Mouse (Mus musculus): Measurements from ENCODE around the gene Fam214a. TPM values are rescaled to one million over a fixed set of nuclear protein-coding genes. Genes with fewer than 3 reads are reported as not detected.
"Not testable (repeated sequence)": the region's sequence is repeated elsewhere in the genome, so short reads cannot be mapped to it uniquely, and the experiment has no call there.

Gene Fam214a
- polyA plus RNA-seq, 1 experiment from 2014 or later, result 13.3 TPM

GRCm38 (mm10) chr9:74977962-74978361 lies 25.3 kb downstream of the Fam214a start:
- Histone ChIP-seq H3K4me3 (ENCODE audit: low read depth, low read length) (no peak overlapping the region), H3K36me3 (replicated peaks; ENCODE audit: control insufficient read depth, insufficient read depth, low read depth, low read length) (no peaks in the 10 kb centered on the region), H3K27ac (replicated peaks; ENCODE audit: low read depth, low read length) (no peak overlapping the region), H3K9ac (replicated peaks; ENCODE audit: low read length) (no peak overlapping the region), H3K4me2 (ENCODE audit: low read depth, low read length) (no peak overlapping the region), H3K27me3 (ENCODE audit: control insufficient read depth, insufficient read depth, low read length) (no peaks in the 10 kb centered on the region), H3K4me1 (ENCODE audit: control insufficient read depth, insufficient read depth, low read length) (no peaks in the 10 kb centered on the region), H3K9me3 (replicated peaks; ENCODE audit: control insufficient read depth, low read length) (no peaks in the 10 kb centered on the region)
- DNase-seq (ENCODE audit: low spot score) (no peak), ATAC-seq (replicated peaks; ENCODE audit: insufficient number of reproducible peaks, low FRiP score, low TSS enrichment, low read depth) (no peak)
- WGBS, result 77% methylated on average over 7 of the region's 7 CpGs

GRCm38 (mm10) chr9:74978868-74979267 lies 26.2 kb downstream of the Fam214a start:
- no peaks in the 10 kb centered on the region for H3K27me3 ChIP-seq (ENCODE audit: control insufficient read depth, insufficient read depth, low read length)
- no peak overlapping the region for H3K27ac ChIP-seq (replicated peaks; ENCODE audit: low read depth, low read length)
- H3K9me3 ChIP-seq (replicated peaks; ENCODE audit: control insufficient read depth, low read length), result no peaks in the 10 kb centered on the region
- no peaks in the 10 kb centered on the region for H3K4me1 ChIP-seq (ENCODE audit: control insufficient read depth, insufficient read depth, low read length)
- no peak overlapping the region for H3K4me2 ChIP-seq (ENCODE audit: low read depth, low read length)
- DNase-seq (ENCODE audit: low spot score) (no peak), ATAC-seq (replicated peaks; ENCODE audit: insufficient number of reproducible peaks, low FRiP score, low TSS enrichment, low read depth) (no peak)
- 87% methylated on average over 7 of the region's 7 CpGs for WGBS
- no peak overlapping the region for H3K4me3 ChIP-seq (ENCODE audit: low read depth, low read length)
- H3K36me3 ChIP-seq (replicated peaks; ENCODE audit: control insufficient read depth, insufficient read depth, low read depth, low read length), result no peaks in the 10 kb centered on the region
- no peak overlapping the region for H3K9ac ChIP-seq (replicated peaks; ENCODE audit: low read length)

GRCm38 (mm10) chr9:74979371-74979770 lies 26.7 kb downstream of the Fam214a start:
- no peaks in the 10 kb centered on the region for H3K36me3 ChIP-seq (replicated peaks; ENCODE audit: control insufficient read depth, insufficient read depth, low read depth, low read length)
- no peak for ATAC-seq (replicated peaks; ENCODE audit: insufficient number of reproducible peaks, low FRiP score, low TSS enrichment, low read depth)
- no peak overlapping the region for H3K4me3 ChIP-seq (ENCODE audit: low read depth, low read length)
- no peaks in the 10 kb centered on the region for H3K27me3 ChIP-seq (ENCODE audit: control insufficient read depth, insufficient read depth, low read length)
- H3K4me1 ChIP-seq (ENCODE audit: control insufficient read depth, insufficient read depth, low read length), result no peaks in the 10 kb centered on the region
- no peaks in the 10 kb centered on the region for H3K9me3 ChIP-seq (replicated peaks; ENCODE audit: control insufficient read depth, low read length)
- H3K4me2 ChIP-seq (ENCODE audit: low read depth, low read length), result no peak overlapping the region
- DNase-seq (ENCODE audit: low spot score), result no peak
- 89% methylated on average over 5 of the region's 5 CpGs for WGBS
- no peak overlapping the region for H3K27ac ChIP-seq (replicated peaks; ENCODE audit: low read depth, low read length)
- no peak overlapping the region for H3K9ac ChIP-seq (replicated peaks; ENCODE audit: low read length)

GRCm38 (mm10) chr9:74979866-74980265 lies 27.2 kb downstream of the Fam214a start:
- H3K9me3 ChIP-seq (replicated peaks; ENCODE audit: control insufficient read depth, low read length), result no peaks in the 10 kb centered on the region
- DNase-seq (ENCODE audit: low spot score) (no peak), ATAC-seq (replicated peaks; ENCODE audit: insufficient number of reproducible peaks, low FRiP score, low TSS enrichment, low read depth) (no peak)
- no peaks in the 10 kb centered on the region for H3K27me3 ChIP-seq (ENCODE audit: control insufficient read depth, insufficient read depth, low read length)
- H3K27ac ChIP-seq (replicated peaks; ENCODE audit: low read depth, low read length), result no peak overlapping the region
- H3K4me3 ChIP-seq (ENCODE audit: low read depth, low read length), result no peak overlapping the region
- H3K4me2 ChIP-seq (ENCODE audit: low read depth, low read length), result no peak overlapping the region
- no peaks in the 10 kb centered on the region for H3K4me1 ChIP-seq (ENCODE audit: control insufficient read depth, insufficient read depth, low read length)
- H3K36me3 ChIP-seq (replicated peaks; ENCODE audit: control insufficient read depth, insufficient read depth, low read depth, low read length), result no peaks in the 10 kb centered on the region
- 86% methylated on average over 1 of the region's 1 CpGs for WGBS
- no peak overlapping the region for H3K9ac ChIP-seq (replicated peaks; ENCODE audit: low read length)

- no peaks in the 10 kb centered on the region for H3K9me3 ChIP-seq (replicated peaks; ENCODE audit: control insufficient read depth, low read length)
- no peaks in the 10 kb centered on the region; the same call in 1 of the 2 replicates for H3K4me1 ChIP-seq (ENCODE audit: control insufficient read depth, insufficient read depth, low read length)
- peak; percentile 57; the same call in 1 of the 2 replicates for ATAC-seq (replicated peaks; ENCODE audit: insufficient number of reproducible peaks, low FRiP score, low TSS enrichment, low read depth)
- H3K36me3 ChIP-seq (replicated peaks; ENCODE audit: control insufficient read depth, insufficient read depth, low read depth, low read length), result no peaks in the 10 kb centered on the region
- H3K27me3 ChIP-seq (ENCODE audit: control insufficient read depth, insufficient read depth, low read length), result no peaks in the 10 kb centered on the region
- DNase-seq (ENCODE audit: low spot score), result peak; percentile 57
- no peak overlapping the region for H3K4me3 ChIP-seq (ENCODE audit: low read depth, low read length)
- WGBS, result 40% methylated on average over 3 of the region's 3 CpGs
- H3K27ac ChIP-seq (replicated peaks; ENCODE audit: low read depth, low read length), result no peak overlapping the region
- no peak overlapping the region for H3K4me2 ChIP-seq (ENCODE audit: low read depth, low read length)
- no peak overlapping the region for H3K9ac ChIP-seq (replicated peaks; ENCODE audit: low read length)
Observed at GRCm38 (mm10) chr9:74981663-74982111, 29.0 kb downstream of the Fam214a start.

- DNase-seq (ENCODE audit: low spot score) (no peak), ATAC-seq (replicated peaks; ENCODE audit: insufficient number of reproducible peaks, low FRiP score, low TSS enrichment, low read depth) (no peak)
- Histone ChIP-seq H3K27me3 (ENCODE audit: control insufficient read depth, insufficient read depth, low read length) (no peaks in the 10 kb centered on the region), H3K36me3 (replicated peaks; ENCODE audit: control insufficient read depth, insufficient read depth, low read depth, low read length) (no peaks in the 10 kb centered on the region), H3K4me3 (ENCODE audit: low read depth, low read length) (no peak overlapping the region), H3K4me1 (ENCODE audit: control insufficient read depth, insufficient read depth, low read length) (no peaks in the 10 kb centered on the region; the same call in 1 of the 2 replicates), H3K9me3 (replicated peaks; ENCODE audit: control insufficient read depth, low read length) (no peaks in the 10 kb centered on the region), H3K4me2 (ENCODE audit: low read depth, low read length) (no peak overlapping the region), H3K9ac (replicated peaks; ENCODE audit: low read length) (no peak overlapping the region), H3K27ac (replicated peaks; ENCODE audit: low read depth, low read length) (no peak overlapping the region)
- 70% methylated on average over 8 of the region's 8 CpGs for WGBS
Observed at GRCm38 (mm10) chr9:74982193-74982592, 29.5 kb downstream of the Fam214a start.

GRCm38 (mm10) chr9:74982722-74983121 lies 30.0 kb downstream of the Fam214a start:
- H3K9me3 ChIP-seq (replicated peaks; ENCODE audit: control insufficient read depth, low read length); H3K4me1 ChIP-seq (ENCODE audit: control insufficient read depth, insufficient read depth, low read length); H3K27ac ChIP-seq (replicated peaks; ENCODE audit: low read depth, low read length); ATAC-seq (replicated peaks; ENCODE audit: insufficient number of reproducible peaks, low FRiP score, low TSS enrichment, low read depth); H3K4me2 ChIP-seq (ENCODE audit: low read depth, low read length); H3K4me3 ChIP-seq (ENCODE audit: low read depth, low read length); DNase-seq (ENCODE audit: low spot score); H3K36me3 ChIP-seq (replicated peaks; ENCODE audit: control insufficient read depth, insufficient read depth, low read depth, low read length); H3K9ac ChIP-seq (replicated peaks; ENCODE audit: low read length); H3K27me3 ChIP-seq (ENCODE audit: control insufficient read depth, insufficient read depth, low read length): not testable (repeated sequence)
- WGBS, result 68% methylated on average over 1 of the region's 1 CpGs

- Histone ChIP-seq H3K27me3 (ENCODE audit: control insufficient read depth, insufficient read depth, low read length) (no peaks in the 10 kb centered on the region), H3K36me3 (replicated peaks; ENCODE audit: control insufficient read depth, insufficient read depth, low read depth, low read length) (no peaks in the 10 kb centered on the region), H3K27ac (replicated peaks; ENCODE audit: low read depth, low read length) (no peak overlapping the region), H3K4me3 (ENCODE audit: low read depth, low read length) (no peak overlapping the region), H3K4me1 (ENCODE audit: control insufficient read depth, insufficient read depth, low read length) (no peaks in the 10 kb centered on the region; the same call in 1 of the 2 replicates), H3K4me2 (ENCODE audit: low read depth, low read length) (no peak overlapping the region), H3K9me3 (replicated peaks; ENCODE audit: control insufficient read depth, low read length) (no peaks in the 10 kb centered on the region), H3K9ac (replicated peaks; ENCODE audit: low read length) (no peak overlapping the region)
- ATAC-seq (replicated peaks; ENCODE audit: insufficient number of reproducible peaks, low FRiP score, low TSS enrichment, low read depth), result no peak
- no peak for DNase-seq (ENCODE audit: low spot score)
- 80% methylated on average over 14 of the region's 14 CpGs for WGBS
Observed at GRCm38 (mm10) chr9:74985173-74985715, 32.6 kb downstream of the Fam214a start.
